Mouse (Mus musculus): Measurements from ENCODE around the gene Tmem62. TPM values are rescaled to one million over a fixed set of nuclear protein-coding genes. Genes with fewer than 3 reads are reported as not detected.
"Not testable (repeated sequence)": the region's sequence is repeated elsewhere in the genome, so short reads cannot be mapped to it uniquely, and the experiment has no call there.

The Tmem62 gene
- polyA plus RNA-seq, 1 experiment = 1.4 TPM

GRCm38 (mm10) chr2:121009071-121009677, 32.4 kb downstream of the Tmem62 start:
- Histone ChIP-seq H3K36me3 (replicated peaks; ENCODE audit: low read length) (peaks cover 42% of the 10 kb centered on the region), H3K27me3 (replicated peaks) (no peaks in the 10 kb centered on the region), H3K4me3 (replicated peaks) (peak overlapping the region; percentile 98), H3K9me3 (no peaks in the 10 kb centered on the region), H3K4me1 (peaks cover 24% of the 10 kb centered on the region)
- TF ChIP-seq FLI1 (IDR thresholded peaks at IDR 0.05; ENCODE audit: low read length) = no peak
- TF ChIP-seq GATA1 (IDR thresholded peaks at IDR 0.05; ENCODE audit: borderline replicate concordance, low read length) = no peak

- Histone ChIP-seq H3K9me3 (no peaks in the 10 kb centered on the region), H3K27me3 (replicated peaks) (no peaks in the 10 kb centered on the region), H3K4me1 (peaks cover 16% of the 10 kb centered on the region), H3K4me3 (replicated peaks) (no peak overlapping the region), H3K36me3 (replicated peaks; ENCODE audit: low read length) (peaks cover 76% of the 10 kb centered on the region)
- no peak for TF ChIP-seq FLI1 (IDR thresholded peaks at IDR 0.05; ENCODE audit: low read length)
- no peak for TF ChIP-seq GATA1 (IDR thresholded peaks at IDR 0.05; ENCODE audit: borderline replicate concordance, low read length)
Measured at GRCm38 (mm10) chr2:121012676-121013075, 35.9 kb downstream of the Tmem62 start.

DNA sequence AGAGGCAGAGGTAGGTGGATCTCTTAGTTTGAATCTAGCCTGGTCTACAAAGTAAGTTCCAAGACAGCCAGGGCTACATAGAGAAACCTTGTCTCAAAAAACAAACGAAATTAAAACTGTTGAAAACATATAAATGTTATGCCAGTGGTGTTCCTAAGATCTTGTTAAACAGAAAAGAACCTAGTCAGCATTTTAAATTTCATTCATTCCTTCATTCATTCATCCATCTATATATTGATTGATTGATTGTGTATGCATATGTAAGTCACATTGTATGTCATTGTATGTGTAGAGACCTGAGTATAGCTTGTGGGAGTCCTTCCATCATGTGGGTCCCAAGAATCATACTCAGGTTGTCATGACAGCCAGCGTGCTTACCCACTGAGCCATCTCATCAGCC, 38.7 kb downstream of the Tmem62 start:
- TF ChIP-seq GATA1 (IDR thresholded peaks at IDR 0.05; ENCODE audit: borderline replicate concordance, low read length) (no peak), FLI1 (IDR thresholded peaks at IDR 0.05; ENCODE audit: low read length) (no peak)
- Histone ChIP-seq H3K27me3 (replicated peaks) (no peaks in the 10 kb centered on the region), H3K36me3 (replicated peaks; ENCODE audit: low read length) (peaks cover 75% of the 10 kb centered on the region), H3K9me3 (no peaks in the 10 kb centered on the region), H3K4me3 (replicated peaks) (no peak overlapping the region), H3K4me1 (no peaks in the 10 kb centered on the region)

GRCm38 (mm10) chr2:121016226-121016625, 39.4 kb downstream of the Tmem62 start:
- H3K4me1 ChIP-seq = no peaks in the 10 kb centered on the region
- no peak overlapping the region for H3K4me3 ChIP-seq (replicated peaks)
- H3K36me3 ChIP-seq (replicated peaks; ENCODE audit: low read length) = peaks cover 69% of the 10 kb centered on the region
- TF ChIP-seq FLI1 (IDR thresholded peaks at IDR 0.05; ENCODE audit: low read length) = no peak
- TF ChIP-seq GATA1 (IDR thresholded peaks at IDR 0.05; ENCODE audit: borderline replicate concordance, low read length) = no peak
- no peaks in the 10 kb centered on the region for H3K9me3 ChIP-seq
- no peaks in the 10 kb centered on the region for H3K27me3 ChIP-seq (replicated peaks)

- Histone ChIP-seq H3K9me3 (no peaks in the 10 kb centered on the region), H3K36me3 (replicated peaks; ENCODE audit: low read length) (peaks cover 60% of the 10 kb centered on the region), H3K4me3 (replicated peaks) (no peak overlapping the region), H3K27me3 (replicated peaks) (peaks cover 5% of the 10 kb centered on the region), H3K4me1 (0 out of 2 replicates have a peak, but pooled peaks cover 3% of the 10 kb centered on the region)
- TF ChIP-seq GATA1 (IDR thresholded peaks at IDR 0.05; ENCODE audit: borderline replicate concordance, low read length) (no peak), FLI1 (IDR thresholded peaks at IDR 0.05; ENCODE audit: low read length) (no peak)
Measured at GRCm38 (mm10) chr2:121017151-121017550, 40.3 kb downstream of the Tmem62 start.

GRCm38 (mm10) chr2:121022918-121023317, 46.1 kb downstream of the Tmem62 start:
- Histone ChIP-seq H3K36me3 (replicated peaks; ENCODE audit: low read length) (peaks cover 6% of the 10 kb centered on the region), H3K27me3 (replicated peaks) (peaks cover 40% of the 10 kb centered on the region), H3K4me3 (replicated peaks) (no peak overlapping the region), H3K9me3 (no peaks in the 10 kb centered on the region), H3K4me1 (peaks cover 3% of the 10 kb centered on the region; the same call in 1 of the 2 replicates)
- TF ChIP-seq FLI1 (IDR thresholded peaks at IDR 0.05; ENCODE audit: low read length) (no peak), GATA1 (IDR thresholded peaks at IDR 0.05; ENCODE audit: borderline replicate concordance, low read length) (no peak)

DNA sequence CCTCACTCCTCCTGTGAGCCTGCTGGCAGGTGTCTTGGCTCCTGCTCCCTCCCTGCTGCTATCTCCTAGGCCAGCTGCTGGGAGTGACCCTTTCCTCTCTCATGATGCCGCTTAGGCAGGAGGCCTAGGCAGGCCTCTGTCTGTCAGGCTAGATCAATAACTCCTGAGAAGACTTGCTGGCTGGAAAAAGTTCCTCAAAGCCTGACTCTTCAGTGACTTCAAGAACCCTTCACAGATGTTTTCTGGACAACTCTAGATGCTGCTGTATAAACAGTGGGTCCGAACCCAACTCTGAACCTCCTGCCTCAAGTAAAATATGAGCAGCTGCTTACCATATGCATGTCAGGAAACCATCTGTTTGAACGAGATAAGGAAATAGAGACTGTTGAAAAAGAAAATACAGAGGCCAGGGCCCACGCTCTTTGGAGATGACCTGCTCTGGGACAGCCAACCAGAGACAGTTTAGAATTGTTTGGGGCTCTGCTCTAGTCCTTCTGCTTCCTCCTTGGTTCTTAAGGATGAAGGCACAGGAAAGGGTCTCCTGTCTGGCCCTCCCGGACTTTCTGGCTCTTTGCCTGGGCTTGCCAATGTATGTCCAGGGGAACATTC, 60.0 kb downstream of the Tmem62 start, which contains the start of gene Epb42:
TSS of gene Epb42 (minus strand) at position 340 of the 609 bp plus-strand sequence.
- Histone ChIP-seq H3K4me3 (replicated peaks) (peak within 1 kb of the TSS; percentile 39), H3K4me1 (peaks cover 19% of the 10 kb centered on the region)

GRCm38 (mm10) chr2:121038851-121039250, 62.0 kb downstream of the Tmem62 start:
- not testable (repeated sequence) for H3K4me3 ChIP-seq (replicated peaks); H3K36me3 ChIP-seq (replicated peaks; ENCODE audit: low read length); H3K27me3 ChIP-seq (replicated peaks); H3K9me3 ChIP-seq
- H3K4me1 ChIP-seq = peaks cover 22% of the 10 kb centered on the region

More for the DNA sequence above, 60.0 kb downstream of the Tmem62 start, which contains the start of gene Epb42:
- Histone ChIP-seq H3K9me3 (no peaks in the 10 kb centered on the region), H3K27me3 (replicated peaks) (no peaks in the 10 kb centered on the region), H3K36me3 (replicated peaks; ENCODE audit: low read length) (no peaks in the 10 kb centered on the region)
- no peak for TF ChIP-seq FLI1 (IDR thresholded peaks at IDR 0.05; ENCODE audit: low read length)
- no peak for TF ChIP-seq GATA1 (IDR thresholded peaks at IDR 0.05; ENCODE audit: borderline replicate concordance, low read length)

- Histone ChIP-seq H3K27me3 (replicated peaks) (peaks cover 4% of the 10 kb centered on the region), H3K9me3 (no peaks in the 10 kb centered on the region), H3K4me1 (peaks cover 22% of the 10 kb centered on the region), H3K36me3 (replicated peaks; ENCODE audit: low read length) (no peaks in the 10 kb centered on the region), H3K4me3 (replicated peaks) (no peak overlapping the region)
- TF ChIP-seq FLI1 (IDR thresholded peaks at IDR 0.05; ENCODE audit: low read length) (no peak), GATA1 (IDR thresholded peaks at IDR 0.05; ENCODE audit: borderline replicate concordance, low read length) (no peak)
Measured at GRCm38 (mm10) chr2:121039382-121039781, 62.6 kb downstream of the Tmem62 start.

- no peak overlapping the region for H3K4me3 ChIP-seq (replicated peaks)
- H3K9me3 ChIP-seq = no peaks in the 10 kb centered on the region
- peaks cover 9% of the 10 kb centered on the region for H3K27me3 ChIP-seq (replicated peaks)
- peaks cover 19% of the 10 kb centered on the region for H3K4me1 ChIP-seq
- no peak for TF ChIP-seq FLI1 (IDR thresholded peaks at IDR 0.05; ENCODE audit: low read length)
- TF ChIP-seq GATA1 (IDR thresholded peaks at IDR 0.05; ENCODE audit: borderline replicate concordance, low read length) = no peak
- no peaks in the 10 kb centered on the region for H3K36me3 ChIP-seq (replicated peaks; ENCODE audit: low read length)
Measured at GRCm38 (mm10) chr2:121041098-121041497, 64.3 kb downstream of the Tmem62 start.

Data from megakaryocyte, embryonic 14.5 days (primary cell).